Mouse (Mus musculus) forelimb bud, embryonic 11.5 days (tissue): ENCODE data around the gene Gm45015.
"Not testable (repeated sequence)": the region's sequence is repeated elsewhere in the genome, so short reads cannot be mapped to it uniquely, and the experiment has no call there.

Experiments used
- DNase-seq: peaks from one replicate; pipeline ENCODE4 v3.0.0-alpha.2; 2012; ENCODE audit warnings: low read depth, low spot score

Gene Gm45015

DNA sequence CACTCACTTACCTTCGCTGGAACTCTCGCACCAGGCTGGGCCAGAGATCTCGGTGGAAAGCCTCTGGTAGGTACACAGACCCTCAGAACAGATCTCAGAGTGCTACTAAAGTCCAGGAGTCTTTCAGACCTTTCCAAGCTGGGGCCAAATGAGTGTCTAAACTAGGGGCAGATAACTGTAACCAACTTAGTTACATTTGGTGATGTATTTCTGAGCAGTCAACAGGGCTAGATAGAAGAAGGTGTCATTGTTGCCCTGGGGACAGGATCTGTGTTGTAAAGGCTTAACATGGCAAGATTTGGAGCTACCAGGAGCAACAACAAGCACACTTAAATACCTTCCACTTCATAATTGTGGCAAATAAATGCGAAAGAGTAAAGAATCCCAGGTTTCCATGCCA is at the start of gene Gm45015:
Gene Gm45015, minus strand, starts transcription at position 101 of the 400 bp plus-strand sequence.
- DNase-seq = no peak

DNA sequence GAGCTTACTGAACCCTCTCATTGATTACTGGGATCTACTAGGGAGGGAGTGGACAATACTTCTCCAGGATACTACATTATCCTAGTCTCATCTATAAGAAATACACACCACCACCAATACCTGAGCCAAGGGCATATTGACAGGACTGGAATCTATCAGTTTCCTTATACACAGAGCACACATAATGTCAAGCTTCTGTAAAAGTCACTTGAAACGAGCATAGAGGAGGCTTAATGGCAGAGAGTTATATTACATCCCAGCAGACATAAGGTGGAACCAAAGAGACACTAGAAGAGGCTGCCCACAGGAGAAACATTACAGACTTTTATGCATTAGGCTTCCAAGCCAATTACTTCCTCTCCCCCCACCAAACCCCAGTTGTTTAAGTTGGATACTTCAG is 48.3 kb upstream of the Gm45015 start:
- DNase-seq = no peak

DNA sequence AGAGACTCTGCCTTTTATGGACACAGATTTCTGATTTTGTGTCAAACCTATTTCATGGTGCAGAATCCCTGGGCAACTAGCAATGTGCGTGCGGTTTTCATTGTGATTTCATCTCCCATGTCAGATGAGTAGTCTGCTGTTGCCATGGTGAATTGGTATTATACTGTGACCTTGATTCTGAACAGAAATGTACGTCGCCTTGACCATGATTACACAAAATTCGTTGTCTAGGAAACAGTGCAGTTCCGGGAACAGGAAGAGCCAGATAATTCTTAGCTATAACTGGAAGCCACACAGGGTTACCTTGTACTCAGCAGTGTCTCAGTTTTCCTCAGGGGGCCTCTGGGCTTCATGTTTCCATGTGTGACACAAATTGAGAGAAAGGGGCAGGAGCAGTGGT is 47.8 kb upstream of the Gm45015 start:
- DNase-seq = no peak

DNA sequence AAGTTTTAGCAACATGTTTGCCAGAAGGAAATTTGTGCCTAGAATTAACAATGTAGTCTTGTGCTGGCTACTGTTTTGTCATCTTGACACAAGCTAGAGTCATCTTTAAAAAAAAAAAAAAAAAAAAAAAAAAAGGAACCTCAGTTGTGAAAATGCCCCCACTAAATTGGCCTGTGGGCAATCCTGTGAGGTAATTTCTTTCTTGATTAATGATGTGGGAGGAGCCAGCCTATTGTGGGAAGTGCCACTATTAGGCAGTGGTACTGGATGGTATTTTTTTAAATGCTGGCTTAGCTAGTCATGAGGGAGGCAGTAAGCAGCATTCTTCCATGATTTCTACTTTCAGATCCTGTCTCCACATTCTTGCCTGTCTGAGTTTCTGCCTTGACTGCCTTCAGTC is 26.7 kb upstream of the Gm45015 start:
- no peak for DNase-seq

DNA sequence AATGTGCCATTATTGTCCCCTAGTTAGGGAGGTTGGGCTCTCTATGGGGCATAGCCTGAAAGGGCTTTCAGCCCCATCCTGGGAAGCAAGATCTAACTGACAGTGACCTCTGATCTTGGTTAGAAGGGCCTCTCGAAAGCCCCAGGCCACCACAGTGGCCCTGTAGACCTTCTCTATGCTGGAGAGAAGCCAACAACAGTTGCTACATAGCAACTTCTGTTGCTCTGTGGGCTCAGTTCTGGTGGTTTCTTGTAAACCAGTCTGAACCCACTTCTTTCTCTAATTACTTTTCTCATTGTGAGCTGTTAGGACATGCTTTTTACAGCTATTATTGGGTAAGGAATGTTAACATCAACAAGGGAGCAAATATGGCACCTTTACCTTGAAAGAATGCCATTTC is 20.1 kb upstream of the Gm45015 start:
- no peak for DNase-seq

DNA sequence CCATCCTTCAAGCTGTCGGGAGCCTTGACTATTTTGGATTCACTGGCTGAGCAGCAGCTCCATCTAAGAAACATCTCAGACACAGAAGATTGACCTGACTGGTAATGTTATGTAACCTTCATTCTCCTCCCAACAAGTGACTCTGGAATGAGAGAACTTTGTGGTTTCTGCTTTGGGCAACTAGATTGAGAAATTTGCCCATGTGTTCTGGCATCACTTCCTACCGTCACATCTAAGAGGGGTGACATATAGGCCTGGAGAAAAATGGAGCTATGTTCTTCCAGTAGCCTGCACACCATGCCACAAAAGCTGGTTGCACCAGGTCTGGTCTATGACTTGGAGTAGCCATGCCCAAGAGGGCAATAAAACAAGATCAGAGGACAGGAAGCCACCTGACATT is 19.5 kb upstream of the Gm45015 start:
- no peak for DNase-seq

DNA sequence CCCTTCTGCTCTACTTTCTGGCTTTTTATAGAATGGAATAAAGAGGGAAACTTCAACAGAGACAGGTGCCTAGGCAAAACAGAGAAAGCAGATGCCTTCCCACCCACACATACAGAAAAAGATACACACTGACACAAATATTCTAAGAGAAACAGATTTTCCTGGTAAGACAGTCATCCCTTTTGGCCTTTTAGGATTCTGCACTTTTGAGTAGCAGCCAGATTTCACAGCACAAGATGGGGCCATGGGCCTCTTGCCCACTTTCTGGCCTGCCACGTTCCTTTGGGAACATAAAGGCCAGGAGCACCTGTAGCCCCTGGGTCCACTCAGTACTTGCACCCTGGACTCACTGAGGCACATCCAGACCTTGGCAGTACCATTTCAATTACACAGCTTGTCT is 7.7 kb upstream of the Gm45015 start:
- DNase-seq = no peak

DNA sequence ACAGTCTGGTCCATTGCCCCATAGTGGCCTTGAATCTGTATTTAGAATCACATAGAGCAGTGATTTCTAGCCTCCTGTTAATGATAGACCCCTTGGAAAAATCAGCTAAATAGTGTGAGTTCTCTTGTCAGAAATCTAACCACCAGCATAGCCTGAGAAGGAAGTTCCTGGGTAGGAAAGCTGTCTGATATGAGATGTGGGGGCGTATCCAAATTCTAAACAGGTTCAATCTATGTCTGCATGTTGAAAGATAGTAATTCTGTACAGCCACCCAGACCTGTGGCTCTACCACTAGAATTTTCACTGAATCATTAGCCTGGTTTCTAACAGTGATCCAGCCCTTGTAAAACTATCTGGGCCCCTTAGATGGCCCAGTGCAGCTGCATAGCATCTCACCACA is 7.2 kb upstream of the Gm45015 start:
- DNase-seq = no peak

DNA sequence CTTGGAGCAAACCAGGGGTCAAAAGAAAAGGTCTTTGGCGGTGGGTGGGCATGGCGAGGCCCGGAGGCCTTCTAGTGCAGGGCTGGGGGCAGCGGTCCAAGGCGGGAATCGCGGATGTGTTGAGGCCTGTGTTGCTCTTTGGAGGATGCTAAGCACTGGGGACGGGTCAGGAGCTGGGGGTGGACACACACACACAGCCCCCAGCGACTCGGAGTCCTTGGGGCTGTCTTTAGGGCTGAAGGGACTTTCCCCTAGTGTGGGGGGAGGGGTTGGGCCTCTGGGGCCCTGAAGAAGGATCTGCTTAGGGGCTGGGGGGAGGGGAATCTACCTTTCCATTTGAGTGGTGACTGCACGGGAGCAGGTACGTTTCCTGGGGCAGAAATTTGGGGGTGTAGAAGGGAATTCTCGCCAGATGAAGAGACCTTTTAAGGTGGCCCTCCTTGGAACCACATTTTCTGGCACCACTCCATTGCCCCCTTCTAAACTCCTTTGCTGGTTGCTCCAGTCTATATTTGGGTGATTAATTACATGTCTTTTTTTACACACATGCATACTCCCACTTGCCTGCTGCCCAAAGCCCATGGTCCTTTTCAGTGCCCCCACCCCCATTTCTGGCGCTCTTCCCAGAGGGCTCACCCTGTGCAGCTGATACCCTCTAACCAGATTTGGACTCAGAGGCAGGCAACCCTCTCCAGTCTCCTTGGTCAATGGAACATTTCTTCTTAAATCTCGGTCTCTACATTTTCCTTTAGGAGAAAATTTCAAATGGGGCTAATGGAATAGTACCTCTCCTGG is 6.5 kb upstream of the Gm45015 start:
- DNase-seq = peak; percentile 3

DNA sequence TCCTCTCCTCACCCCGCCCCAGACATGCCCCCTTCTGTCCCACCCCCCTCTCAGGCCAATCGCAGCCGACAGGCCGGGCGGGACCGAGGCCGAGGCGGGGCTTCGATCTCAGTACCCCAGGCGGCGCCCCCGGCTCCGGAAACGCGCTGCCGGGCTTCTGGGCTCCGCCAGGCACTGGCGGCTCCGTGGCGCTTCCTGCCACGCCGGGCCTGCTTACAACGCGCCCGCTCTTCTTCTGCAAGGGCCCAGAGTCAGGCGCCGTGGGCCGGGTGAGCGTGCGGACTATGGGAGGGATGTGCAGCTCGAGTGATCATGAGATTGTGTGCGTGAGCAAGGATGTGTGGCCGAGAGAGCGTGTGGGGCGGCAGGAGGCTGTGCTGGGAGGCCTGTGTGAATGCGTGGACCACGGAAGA is 5.8 kb upstream of the Gm45015 start, which contains the start of gene Zfp275:
Gene Zfp275, plus strand, starts transcription at position 139 of the 413 bp plus-strand sequence.
- peak; percentile 64 for DNase-seq

DNA sequence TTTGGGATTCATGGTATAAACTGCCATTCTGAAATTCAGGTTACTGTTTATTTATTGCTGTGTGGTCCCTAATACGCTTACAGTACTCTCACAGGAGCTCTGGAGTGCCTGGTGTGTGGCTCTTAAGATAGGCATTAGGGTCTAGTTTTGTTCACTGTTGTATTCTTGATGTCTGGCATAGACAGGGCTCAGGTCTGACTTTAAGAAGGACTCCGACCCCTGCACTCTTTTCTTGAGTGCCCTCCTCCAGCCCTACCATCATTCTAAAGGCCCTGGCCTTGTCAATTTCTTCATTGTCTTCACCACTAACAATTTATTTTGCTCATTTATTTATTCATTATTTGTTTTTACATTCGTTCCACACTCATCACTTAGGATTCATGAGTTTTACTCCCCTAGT is 5.4 kb upstream of the Gm45015 start:
- DNase-seq = no peak

DNA sequence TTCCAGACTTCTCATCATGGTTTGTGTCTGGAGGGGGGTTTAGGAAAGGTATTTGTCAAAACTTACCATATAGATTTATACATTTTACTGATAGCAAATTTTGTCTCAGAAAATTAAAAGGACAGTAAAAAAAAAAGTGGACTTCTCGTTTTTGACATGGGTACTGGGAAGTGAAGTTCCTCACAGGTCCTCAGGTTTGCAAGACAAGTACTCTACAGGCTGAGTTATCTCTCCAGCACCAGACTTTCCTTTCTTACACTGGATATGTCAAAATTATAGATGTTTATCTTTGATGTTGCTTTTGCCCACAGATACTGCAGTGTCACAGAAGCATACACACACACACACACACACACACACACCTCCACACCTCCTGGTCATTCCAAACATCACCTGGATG is 4.8 kb upstream of the Gm45015 start:
- DNase-seq = no peak

DNA sequence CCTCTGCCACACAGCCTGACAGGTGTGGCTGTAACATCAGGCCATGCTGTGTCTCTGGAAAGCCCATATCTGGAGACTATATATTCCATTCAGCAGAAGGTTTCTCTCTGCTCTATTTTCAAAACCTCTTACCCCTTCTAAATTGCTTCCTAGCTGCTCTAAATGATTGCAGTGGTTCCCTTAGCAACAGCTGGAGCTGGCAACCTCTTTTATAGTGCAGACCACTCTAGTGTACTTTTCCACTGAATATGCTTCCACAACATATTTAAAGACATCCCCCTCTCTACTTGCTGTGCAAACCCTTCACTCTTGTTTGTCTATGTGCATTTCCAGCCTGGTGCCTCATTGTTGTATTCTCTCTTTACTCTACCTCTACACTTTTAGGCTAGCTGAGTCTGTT is 3.1 kb downstream of the Gm45015 start:
- DNase-seq = no peak

DNA sequence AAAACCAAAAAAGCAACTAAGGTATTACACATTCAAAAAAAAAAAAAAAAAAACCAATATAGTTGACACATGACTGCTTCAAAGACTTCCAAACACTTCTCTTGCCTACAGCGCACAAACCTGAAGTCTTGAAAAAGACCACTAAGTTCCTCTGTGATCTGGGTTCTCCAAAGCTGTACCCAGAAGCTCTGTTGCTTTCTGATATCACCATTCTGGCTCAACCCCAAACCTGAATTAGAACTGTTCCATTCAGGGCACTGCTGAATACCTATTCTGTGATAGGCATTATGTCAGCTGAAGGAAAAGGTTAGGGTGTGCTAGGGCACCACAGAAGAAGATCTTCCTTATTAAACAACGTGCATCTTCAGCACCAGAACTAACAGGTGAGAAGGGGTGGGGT is 9.4 kb downstream of the Gm45015 start:
- DNase-seq = no peak

DNA sequence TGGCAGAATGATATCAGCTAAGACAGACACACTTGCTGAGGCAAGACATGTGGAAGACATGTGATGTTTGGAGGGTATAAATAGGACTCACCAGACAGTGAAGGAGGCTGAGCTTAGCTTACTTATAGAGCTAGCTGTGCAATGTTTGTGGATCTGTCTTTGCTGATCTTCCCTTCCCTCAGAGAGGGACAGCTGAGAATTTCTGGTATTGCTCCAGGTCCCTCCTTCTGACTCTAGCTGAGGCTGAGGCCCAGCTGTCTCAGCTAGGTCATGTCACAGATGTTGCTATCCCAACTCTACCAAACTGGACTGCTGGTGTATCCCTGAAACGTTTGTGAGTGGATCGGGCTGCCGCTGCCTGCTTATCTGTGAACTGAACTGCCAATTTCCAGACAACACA is 15.6 kb downstream of the Gm45015 start:
- no peak for DNase-seq

DNA sequence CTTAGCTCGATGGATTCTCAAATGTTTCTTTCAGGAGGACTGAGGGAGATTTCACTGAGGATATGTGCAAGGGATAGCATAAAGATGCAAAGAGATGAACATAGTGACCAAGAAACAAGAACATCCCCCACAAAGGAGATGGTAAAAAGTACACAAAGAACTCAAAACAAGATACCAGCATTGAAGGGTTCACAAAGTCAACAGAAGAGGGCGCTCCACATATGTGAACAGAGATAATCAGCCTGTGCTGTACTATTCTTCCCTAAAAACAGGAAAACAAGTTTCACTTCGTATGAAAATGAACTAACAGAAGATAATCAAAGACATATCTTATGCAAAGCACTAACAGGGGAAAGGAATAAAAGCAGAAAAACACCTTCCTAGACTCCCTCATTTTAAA is 24.1 kb downstream of the Gm45015 start:
- DNase-seq = peak; percentile 2

DNA sequence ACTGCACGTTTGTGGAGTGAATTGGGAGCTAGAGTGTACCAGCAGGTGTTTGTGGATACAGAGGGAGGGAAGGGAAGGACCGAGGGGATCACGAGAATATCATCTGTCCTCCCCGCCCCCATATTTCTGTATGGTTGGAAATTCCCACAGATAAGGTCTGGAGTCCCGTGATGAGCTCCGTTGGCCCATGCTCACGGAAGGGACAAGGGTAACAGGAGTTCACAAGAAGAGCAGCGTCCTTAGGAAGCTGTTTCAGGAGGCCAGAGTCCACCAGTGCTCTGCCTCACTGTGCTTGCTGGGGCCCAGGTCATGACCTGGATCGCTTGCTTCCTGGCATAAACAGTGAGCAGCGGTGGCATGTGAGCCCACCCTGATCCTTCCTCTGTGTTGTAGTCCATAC is 40.9 kb downstream of the Gm45015 start:
- DNase-seq = not testable (repeated sequence)

DNA sequence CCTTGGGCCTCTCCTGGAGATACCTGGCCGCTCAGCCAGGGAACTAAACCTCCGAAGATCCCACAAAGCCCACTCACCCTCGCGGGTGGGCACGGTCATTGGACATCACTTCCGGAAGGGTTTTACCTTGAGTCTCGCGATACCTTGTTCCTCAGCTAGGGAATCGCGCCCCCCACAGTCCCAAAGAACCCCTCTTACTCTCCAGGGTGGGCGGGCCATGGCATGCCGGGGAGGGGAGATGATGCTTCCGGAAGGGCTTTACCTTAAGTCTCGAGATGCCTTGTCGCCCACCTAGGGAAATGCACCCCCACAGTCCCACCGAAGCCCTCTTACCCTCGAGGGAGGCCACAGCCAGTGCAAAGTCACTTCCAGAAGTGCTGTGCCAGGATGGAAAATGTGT is 43.8 kb downstream of the Gm45015 start, which contains the start of the genes Xlr5a and Xlr5c:
Gene Xlr5a, minus strand, starts transcription at position 101 of the 400 bp plus-strand sequence.
Gene Xlr5c, minus strand, starts transcription at position 101 of the 400 bp plus-strand sequence.
- DNase-seq = not testable (repeated sequence)
